Mouse (Mus musculus) right cerebral cortex, adult 2 months (tissue): Measurements from ENCODE around the gene R3hdm4.
A peak's percentile ranks its signal among the peaks of the same experiment; 100 is the strongest.

Experiments
- DNase-seq, 2 experiments: peaks; one replicate each; pipeline ENCODE4 v3.0.0; 2021 to 2022; ENCODE audit warnings: low spot score in 2 of 2

The R3hdm4 gene

DNA sequence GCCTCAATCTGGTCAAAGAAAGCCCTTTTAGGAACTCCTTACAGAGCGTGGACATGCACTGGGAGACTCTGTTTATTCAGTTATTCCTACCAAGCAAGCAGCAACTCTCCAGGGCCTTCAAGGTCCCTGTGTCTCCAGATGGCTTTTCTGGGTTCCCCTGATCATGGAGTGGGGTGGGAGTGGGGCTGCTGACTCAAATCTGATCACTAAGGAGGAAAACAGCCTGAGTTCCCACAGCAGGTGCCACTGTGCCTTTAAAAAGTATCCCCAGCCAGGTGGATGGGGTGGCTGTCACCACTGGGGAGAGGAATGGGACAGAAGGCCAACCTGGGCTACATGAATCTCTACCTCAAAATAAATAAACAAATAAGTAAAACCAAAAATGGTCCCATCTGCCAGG, 22.0 kb upstream of the R3hdm4 start:
- no peak for DNase-seq

DNA sequence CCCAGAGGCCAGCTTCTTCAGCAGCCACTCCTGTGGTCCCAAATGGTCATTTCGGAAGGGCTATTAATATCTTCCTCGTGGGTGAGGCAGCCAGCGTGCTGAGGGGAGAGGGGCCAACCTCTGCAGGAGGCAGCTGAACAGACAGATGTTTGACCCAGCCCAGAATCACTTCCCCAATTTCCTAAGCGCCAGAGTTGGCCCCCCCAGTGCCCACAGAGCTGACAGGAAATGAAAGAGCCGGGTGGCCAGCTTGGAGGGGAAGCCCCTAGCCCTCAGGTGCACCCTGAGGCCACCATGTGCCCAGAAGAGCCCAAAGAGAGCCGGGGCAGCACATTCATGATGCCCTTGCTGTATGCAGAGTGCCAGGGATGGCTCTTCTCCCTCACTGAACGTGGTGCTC, 19.7 kb upstream of the R3hdm4 start:
- no peak for DNase-seq

DNA sequence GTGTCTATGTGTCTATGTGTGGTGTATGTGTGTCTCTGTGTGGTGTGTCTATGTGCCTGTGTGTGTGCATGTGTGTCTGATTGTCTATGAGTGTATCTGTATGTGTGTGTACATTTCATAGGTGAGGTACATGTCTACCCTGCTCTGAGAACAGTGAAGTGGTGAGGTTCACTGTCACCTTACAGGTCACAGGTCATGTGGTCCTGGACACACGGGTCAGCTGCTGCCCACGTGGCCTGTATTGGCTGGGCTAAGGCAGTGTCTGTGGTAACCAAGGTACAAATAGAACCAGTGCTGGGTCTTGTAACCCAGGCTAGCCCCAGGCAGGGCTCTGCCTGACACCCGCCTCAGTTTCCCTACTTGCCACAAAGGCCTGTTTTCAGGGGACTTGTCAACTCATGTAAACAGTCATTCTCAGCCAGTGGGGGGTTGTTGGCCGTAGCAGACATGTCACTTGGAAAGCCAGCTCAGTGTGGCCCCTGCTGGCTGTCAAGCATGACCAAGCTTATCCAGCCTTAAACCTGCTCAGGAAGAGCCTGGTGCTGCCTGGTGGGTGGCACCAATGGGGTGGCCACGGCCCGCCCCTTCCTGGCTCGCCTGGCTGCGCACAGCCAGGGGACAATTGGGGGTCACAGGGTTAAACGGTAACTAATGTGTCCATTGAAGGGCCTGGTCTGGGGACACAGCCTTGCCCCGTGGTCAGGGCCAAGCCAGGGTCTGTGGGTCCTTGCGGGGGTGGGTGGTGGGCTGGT, 16.9 kb upstream of the R3hdm4 start:
- DNase-seq, result no peak

DNA sequence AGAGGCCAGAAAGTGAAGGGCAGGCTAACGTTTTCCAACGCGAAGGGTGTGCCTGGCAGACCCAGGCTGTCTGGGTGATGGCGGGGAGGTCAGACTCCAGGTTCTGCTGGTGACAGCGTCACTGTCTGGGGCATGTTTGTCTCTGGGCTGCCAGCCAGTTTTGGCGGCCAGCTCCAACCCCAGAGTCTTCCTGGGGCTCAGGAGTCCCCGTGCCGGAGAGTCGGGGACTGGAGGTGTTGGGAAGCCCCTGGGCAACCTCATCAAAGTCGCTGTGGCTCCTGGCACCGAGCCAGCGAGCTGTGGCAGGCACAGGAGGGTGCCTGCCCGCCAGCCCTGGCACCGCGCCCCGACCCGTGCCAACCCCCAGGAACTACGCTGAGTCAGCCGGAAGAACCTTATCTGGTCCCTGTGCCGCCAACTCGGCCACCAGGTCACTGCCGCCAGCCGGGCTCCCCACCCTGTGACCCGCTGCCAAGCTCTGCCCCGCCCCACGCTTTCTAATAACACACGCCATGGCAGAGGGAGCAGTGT, 16.0 kb upstream of the R3hdm4 start:
- DNase-seq, result no peak

DNA sequence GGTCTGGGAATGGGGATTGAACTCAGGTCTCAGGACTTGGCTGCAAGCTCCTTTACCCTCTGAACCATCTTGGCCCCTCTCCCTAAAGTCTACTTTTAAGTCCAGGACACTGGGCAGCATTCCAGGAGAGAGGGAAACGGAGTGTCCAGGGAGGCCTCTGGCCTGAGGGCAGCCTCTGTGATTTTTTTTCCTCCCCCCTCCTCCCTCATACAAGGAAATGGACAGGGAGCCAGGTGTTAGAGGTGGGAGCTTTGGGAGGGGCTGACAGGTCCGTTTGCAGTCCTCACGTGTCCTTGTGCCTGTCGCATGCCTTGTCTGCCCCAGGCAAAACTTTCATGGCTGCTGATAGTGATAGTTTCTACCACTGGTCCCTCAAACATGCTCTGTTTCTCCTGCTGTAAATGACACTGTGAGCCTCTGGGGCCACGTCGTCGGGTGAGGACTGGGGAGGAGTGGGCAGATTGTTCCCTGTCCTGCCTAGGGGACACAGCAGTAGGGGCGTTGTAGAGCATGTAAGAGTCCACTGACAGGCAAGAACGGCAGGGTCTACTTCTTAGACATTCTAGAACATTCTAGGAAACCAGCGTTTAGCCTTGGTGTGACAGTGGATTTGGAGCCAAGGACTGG, 15.4 kb upstream of the R3hdm4 start:
- DNase-seq, result no peak

DNA sequence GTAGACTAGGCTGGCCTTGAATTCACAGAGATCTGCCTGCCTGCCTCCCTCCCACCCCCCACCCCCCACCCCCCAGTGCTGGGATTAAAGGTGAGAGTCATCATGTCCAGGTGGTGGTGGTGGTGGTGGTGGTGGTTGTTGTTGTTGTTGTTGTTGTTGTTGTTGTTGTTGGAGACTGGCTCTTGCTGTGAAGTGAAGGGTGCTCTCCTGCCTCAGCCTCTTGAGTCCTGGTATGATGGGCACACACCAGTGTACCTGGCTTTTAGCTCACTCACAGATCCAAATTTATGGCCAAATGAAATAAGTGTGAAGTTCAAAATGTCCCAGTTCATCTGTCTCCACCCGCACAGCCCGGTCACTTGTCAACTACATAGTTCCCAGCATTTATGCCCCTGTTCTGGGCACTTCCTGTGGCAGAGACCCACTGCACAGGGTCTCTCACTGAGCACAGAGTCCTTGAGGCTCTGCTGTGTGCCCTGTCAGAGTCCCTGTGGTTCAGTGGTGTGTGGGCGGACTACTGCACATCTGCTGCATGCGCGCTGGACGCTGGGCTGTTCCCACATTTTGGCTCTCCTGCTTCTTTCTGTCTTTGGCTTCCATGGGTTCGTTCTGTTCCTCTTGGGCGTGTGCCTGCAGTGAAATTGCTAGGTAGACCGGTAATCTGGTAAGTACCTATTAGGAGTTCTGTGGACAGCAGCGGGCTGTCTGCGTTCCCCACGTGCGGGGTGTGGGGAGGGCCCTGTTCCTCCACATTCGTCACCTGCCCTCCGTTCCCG, 14.0 kb upstream of the R3hdm4 start:
- DNase-seq, result no peak

DNA sequence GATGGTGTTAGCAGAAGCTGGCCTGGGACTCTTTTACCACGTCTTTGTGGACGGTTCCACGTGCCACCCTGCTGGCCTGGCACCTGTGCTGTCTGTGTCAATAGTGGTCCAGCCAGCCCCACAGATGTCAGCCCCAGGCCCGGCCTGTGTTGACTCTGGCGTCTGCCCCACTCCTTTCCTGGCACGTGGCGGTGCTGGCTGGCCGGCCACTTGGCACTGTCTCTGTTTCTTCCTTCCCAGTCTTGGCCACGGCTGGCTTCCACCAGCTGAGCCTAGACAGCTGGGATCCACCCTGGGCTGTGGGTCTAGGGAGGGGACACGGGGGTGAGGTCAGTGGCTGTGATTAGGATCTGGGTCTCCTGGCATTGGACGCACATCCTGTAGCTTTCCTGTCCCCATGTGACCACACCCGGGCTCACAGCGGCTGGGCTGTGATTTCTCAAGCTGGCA, 13.3 kb upstream of the R3hdm4 start:
- peak in 1 of 2 experiments; percentile 56 for DNase-seq

DNA sequence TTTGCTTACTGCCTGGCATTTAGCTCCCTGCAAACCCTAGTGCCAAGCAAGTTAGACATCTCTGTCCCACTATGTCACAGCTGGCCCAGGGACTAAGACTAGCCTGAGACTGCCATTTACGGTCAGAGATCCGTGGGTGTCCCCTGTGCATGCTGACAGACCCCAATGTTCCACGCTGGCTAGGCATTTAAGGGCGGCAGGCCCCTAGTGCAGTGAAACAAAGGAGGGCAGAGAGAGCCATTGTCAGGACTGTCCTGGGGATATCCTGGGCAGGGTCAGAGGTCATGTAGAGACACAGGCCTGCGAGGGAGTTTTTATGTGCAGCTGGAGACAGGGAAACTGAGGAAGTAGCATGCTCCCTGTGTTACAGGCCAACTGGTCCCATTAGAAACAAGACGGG, 12.9 kb upstream of the R3hdm4 start:
- DNase-seq, result no peak

DNA sequence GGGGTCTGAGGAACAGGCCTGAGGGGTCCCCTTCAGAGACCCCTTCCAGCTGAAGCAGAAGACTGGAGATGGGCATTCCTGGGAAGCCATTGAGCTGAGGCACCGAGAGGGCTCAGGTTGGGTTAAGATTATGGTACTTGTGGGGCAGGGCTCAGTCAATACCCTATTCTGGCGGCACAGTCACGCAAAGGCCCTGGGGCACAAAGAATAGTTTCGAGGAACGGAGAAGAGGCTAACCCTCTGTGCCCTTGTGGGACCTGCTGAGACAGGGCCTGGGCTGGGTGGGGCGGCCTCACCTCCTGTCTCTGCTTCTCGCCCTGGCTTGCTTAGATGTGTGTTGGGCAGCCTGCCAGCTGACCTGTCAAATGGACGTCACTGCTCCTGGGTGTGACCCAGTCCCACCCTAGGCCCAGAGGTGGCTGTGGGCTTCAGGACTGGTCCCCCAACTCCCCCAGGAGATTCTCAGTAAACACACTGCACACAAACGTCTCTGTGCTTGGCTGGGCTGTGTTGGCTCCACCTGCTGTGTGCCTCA, 12.2 kb upstream of the R3hdm4 start:
- DNase-seq, result no peak

DNA sequence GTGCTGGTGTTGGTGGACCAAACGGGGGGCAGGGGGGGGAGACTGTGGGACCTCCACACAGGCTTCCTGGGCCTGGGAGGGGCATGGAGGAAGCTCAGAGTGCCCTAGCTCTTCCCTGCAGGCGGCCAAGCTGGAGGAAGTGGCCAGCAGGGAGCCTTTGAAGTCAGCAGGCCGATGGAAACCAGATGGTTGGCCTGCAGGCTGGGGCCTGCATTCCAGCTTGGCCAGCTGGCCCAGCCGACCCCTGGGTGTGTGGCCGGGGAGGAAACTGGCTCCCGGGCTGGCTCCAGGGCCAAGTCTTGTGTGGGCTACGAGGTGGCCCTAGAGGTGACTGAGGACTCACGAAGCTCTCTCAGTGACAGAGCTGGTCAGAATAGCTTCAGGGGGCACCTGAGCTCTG, 11.7 kb upstream of the R3hdm4 start:
- DNase-seq, result no peak

DNA sequence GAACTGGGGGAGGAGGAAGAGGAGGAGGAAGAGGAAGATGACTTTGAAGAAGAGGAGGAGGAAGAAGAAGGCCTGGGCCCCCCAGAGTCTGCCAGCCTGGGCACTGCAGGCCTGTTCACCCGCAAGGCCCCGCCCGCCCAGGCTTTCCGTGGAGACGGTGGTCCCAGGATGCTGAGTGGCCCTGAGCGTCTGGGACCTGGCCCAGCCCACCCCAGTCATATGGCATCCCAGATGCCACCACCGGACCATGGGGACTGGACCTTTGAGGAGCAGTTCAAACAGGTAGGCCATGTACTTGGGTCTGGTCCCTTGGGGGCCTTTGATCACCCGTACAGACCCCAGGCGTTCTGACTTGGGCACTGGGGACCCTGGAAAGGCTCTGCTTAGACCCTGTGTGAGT, 10.8 kb upstream of the R3hdm4 start:
- no peak for DNase-seq

DNA sequence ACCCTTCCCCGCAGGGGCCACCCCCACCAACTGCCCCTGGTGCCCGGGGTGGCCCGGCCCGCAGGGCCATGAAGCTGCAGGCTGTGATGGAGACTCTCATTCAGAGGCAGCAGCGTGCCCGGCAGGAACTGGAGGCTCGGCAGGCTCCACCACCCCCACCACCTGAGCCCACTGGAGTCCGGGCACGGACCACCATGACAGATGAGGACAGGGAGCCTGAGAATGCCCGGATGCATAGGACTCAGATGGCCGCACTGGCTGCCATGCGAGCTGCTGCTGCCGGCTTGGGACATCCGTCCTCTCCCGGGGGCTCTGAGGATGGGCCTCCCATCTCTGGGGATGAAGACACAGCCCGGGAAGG, 9.8 kb upstream of the R3hdm4 start:
- no peak for DNase-seq

DNA sequence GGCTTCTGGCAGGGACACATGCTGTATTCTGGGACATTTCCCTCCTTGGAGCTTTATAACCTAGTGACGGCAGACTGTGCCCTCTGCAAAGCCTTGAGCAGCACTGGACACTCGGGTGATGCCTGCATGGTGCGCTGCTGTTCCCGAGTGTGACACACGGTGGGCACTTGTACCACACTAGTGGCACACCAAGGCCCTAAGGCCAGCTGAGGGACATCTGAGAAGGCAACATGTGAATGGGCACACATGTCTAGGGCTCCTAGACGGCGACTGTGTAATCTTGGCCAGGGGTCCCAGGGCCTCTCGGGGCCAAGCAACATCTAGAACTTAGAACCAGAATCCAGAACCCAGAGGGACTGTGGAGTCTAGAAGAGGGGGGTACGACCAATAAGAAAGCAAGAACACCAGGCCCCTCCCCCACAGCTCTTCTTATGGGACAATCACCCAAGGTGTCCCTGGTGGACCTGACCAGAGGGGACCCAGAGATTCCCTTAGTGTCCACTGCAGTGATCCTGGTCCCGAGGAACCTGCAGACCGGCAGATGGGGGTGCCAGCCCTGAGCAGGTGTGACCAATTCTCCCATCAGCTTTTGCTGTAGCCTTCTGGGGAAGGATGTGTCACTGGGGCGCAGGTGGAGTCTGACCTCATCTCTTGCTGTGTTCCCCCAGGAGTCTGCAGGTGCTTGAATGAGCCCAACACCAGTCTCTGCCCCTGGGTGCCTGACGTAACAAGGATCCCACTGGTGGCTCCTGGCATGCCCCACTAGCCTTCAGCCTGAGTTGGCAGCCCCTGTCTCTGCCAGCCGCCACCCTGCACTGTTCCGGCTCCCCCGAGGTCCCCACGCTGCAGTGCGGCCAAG, 9.2 kb upstream of the R3hdm4 start:
- no peak for DNase-seq

DNA sequence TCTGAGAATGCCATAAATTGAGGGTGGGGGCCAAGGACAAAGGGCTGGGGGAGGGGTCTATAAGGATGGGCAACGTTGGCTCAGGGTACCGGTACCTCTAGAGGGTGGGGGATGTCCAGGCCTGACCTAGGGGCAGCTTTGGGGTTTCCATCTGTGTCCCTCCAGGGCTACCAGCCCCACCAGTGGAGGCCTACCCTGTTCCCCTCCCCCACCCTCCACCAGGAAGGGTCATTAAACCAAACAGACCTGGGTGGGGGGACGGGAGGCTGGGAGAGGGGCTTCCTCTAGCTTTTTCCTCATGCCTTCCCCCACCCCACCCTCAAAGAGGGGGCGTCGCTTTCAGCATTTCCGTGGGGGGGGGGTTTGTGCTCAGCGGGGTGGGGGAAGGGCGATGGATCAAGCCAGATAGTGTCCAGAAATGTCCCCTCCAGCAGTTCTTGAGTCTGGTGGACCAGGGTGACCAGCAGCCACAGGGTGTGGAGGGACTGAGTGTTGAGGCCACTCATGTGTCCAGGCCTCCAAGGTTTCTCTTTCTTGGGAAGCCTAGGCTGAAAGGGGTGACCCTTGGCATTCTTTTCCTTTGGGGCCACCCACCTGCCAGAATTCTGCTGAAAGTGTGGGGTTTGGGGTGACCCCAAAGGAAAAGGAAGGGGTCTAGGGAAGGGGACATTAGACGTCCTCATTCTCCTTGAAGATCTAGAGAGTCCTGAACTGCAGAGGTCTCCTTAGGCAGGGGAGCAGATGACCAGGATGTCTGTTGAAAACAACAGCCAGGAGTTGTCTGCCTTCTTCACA, 8.1 kb upstream of the R3hdm4 start:
- no peak for DNase-seq

DNA sequence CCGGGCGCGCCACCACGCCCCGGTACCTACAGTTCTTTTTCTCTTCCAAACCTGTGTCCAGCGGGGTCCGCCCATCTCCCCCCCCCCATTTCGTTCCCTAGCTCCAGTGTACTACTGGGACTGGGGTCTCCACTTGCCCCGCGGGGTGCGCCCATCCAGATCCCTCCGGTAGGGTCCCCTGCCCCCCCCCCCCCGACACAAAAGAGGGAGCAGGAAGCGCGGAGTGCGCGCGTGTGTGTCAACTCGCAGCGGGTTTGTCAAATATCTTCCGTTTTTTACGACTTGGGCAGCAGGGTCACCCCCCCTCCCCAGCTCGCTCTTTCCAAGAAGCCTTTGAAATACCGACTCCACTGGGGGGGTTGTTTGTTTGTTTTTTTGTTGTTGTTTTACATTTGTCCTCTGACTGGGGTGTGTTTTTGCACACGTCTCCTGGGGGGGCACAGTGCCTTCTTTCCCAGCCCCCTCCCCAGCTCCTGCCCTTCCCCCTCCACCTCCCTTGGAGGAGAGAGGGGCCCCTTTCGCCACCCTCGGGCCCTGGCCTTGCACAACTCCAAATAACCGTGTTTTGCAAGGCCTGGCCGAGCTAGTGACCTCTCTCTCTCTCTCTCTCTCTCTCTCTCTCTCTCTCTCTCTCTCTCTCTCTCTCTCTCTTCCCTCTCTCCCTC, 7.2 kb upstream of the R3hdm4 start:
- DNase-seq, result no peak

DNA sequence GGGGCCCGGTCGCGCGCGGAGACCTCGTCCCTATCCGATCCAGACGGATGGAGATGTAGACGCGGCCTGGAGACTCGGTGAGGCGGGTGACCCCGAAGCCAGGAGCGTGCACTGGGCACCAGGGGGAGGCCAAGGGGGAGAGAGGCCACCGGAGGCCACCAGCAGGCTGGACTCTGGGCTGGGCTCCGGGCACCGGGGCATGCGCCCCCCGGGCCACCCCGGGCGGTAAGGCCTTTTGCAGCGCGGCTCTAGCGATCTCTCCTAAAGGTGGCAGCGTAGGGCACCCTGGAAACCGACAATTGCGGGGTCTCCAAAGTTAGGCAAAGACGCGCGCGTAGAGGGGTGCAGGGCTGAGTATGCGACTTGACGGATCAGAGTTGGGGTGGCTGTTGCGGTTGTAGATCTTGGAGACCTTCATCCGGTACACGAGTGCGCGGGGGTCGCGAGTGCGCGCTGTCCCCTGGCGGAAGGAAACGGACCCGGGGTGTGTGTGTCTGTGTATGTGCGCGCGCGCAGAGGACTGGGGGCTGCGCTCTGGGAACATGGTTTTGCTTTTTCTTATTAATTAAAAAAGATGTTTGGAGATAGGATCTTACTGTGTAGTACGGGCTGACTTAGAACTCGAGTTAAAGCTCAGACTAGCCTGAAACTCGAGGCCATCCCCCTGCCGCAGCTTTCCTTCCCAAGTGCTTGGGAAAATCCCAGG, 6.5 kb upstream of the R3hdm4 start:
- peak; percentile 63 for DNase-seq

DNA sequence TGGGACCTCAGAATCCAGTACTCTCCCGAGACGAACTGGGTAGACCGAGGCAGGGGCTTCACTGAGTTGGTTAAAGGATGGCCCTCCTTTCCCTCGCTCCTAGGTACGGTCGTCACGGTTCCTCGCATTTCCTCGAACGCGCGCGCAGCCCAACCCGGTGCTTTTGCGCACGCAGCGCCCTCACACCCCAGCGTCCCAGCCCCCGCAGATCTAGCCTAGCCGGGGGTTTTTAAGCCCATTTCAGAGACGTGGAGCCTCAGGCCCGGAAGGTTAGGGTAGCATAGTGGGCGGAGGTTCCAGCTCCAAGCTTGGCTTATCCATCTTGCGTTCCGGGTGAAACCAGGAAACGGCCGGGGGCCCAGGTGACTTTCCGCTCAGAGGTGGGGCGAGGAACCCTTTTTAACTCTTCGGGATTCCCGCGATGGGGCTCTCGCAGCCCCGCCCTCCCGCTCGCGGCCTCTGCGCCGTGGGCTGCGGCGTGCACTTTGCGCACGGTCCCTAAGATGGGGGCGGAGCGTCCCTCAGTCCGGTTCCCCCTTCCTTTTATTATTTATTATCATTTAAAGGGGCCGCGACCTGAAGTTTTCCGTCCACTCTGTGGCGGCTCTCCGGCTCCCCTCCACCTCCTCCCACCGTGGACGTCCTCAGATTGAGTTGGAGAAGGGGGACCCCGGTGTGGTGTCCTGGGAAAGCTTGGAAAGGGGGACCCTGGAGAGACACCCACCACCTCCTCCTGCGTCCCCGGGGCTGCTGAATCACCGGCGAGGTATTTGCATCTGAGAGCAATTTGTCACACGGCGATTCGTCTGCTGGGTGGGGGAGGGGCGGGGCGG, 5.7 kb upstream of the R3hdm4 start, which contains the start of gene Arid3a:
TSS of gene Arid3a (plus strand) at position 553 of the 833 bp plus-strand sequence.
- peak; percentile 85 to 89 for DNase-seq

DNA sequence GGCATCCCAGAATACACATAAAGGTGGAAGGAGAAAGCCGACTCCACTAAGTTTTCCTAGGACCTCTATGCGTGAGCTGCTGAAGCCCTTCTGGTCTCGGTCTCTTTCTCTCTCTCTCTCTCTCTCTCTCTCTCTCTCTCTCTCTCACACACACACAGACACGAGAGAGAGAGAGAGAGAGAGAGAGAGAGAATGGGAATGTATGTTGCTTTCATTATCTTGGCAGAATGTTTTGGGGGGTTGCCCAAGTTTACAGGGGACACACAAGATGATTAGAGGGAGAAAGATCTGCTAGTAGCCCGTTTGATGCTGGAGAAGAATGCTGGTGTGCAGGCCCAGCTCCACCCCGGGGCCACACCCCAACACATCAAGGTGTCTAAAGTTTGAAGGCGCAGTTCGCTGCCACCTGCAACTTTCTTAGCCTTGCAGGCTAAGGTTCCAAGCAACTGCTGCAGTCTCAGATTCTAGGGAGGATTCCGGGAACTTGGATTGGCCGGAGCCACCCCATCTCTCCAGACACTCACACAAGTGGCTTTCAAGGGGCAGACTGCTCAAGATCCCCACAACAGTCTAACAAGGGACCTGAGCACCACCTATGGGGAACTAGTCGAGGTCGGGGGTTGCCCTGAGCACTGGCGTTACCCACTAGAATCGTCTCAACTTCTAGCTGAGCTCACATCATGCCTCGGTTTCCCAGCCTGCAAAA, 4.9 kb upstream of the R3hdm4 start:
- no peak for DNase-seq
